Mouse (Mus musculus) erythroblast, embryonic 14.5 days (primary cell): ENCODE measurements around the gene Gm49342. TPM values are rescaled to one million over a fixed set of nuclear protein-coding genes. Genes with fewer than 3 reads are reported as not detected.
"Not testable (repeated sequence)": the region's sequence is repeated elsewhere in the genome, so short reads cannot be mapped to it uniquely, and the experiment has no call there.

Experiments
- H3K27me3 ChIP-seq: 2 replicates; pipeline ENCODE4 v1.6.1; 2012; ENCODE audit warnings: inconsistent platforms; ENCODE audit not compliant: control insufficient read depth
- H3K36me3 ChIP-seq: 2 replicates; pipeline ENCODE4 v1.6.1; 2012; ENCODE audit warnings: mild to moderate bottlenecking, inconsistent platforms; ENCODE audit not compliant: control insufficient read depth
- H3K4me1 ChIP-seq: 2 replicates; pipeline ENCODE4 v1.6.1; 2012; ENCODE audit warnings: inconsistent platforms; ENCODE audit not compliant: control insufficient read depth
- H3K4me3 ChIP-seq: replicated peaks from 2 replicates; pipeline ENCODE3; 2012; ENCODE audit warnings: moderate library complexity, mild to moderate bottlenecking, inconsistent platforms
- H3K9me3 ChIP-seq: 2 replicates; pipeline ENCODE4 v1.6.1; 2012; ENCODE audit warnings: low read length, inconsistent platforms, mixed read lengths; ENCODE audit not compliant: control insufficient read depth
- GATA1 ChIP-seq: IDR thresholded peaks from 2 replicates; pipeline ENCODE4 v1.6.1; 2012; ENCODE audit warnings: low read length, inconsistent platforms, mixed read lengths
- TAL1 ChIP-seq: IDR thresholded peaks from 3 replicates; pipeline ENCODE4 v1.6.1; 2012; ENCODE audit warnings: low read length, inconsistent platforms, mixed read lengths
- polyA plus RNA-seq: library from polyadenylated mRNA; stranded (reverse); fragments of >175 nt; gene quantifications from 2 replicates; pipeline ENCODE4 v1.2.3, GENCODE M21; 2012

The Gm49342 gene
- not detected in 2 replicates for polyA plus RNA-seq

GRCm38 (mm10) chr14:50943932-50944667, at the start of gene Gm49342:
Gene Gm49342, plus strand, starts transcription at chr14:50944517.
- H3K4me3 ChIP-seq, result peak within 1 kb of the TSS; percentile 66
- no peaks in the 10 kb centered on the region for H3K9me3 ChIP-seq
- TF ChIP-seq GATA1 (no peak), TAL1 (no peak)
- H3K4me1 ChIP-seq, result peaks cover 11% of the 10 kb centered on the region
- H3K27me3 ChIP-seq, result no peaks in the 10 kb centered on the region
- no peaks in the 10 kb centered on the region for H3K36me3 ChIP-seq

GRCm38 (mm10) chr14:50895407-50895806, 48.9 kb upstream of the Gm49342 start:
- Histone ChIP-seq H3K4me1 (peaks cover 2% of the 10 kb centered on the region), H3K4me3 (no peak overlapping the region), H3K36me3 (no peaks in the 10 kb centered on the region), H3K27me3 (peaks cover 33% of the 10 kb centered on the region), H3K9me3 (no peaks in the 10 kb centered on the region)
- TF ChIP-seq GATA1 (no peak), TAL1 (no peak)

- TF ChIP-seq TAL1 (no peak), GATA1 (no peak)
- Histone ChIP-seq H3K4me3 (peak overlapping the region; percentile 43), H3K36me3 (no peaks in the 10 kb centered on the region), H3K27me3 (peaks cover 33% of the 10 kb centered on the region), H3K9me3 (no peaks in the 10 kb centered on the region), H3K4me1 (peaks cover 2% of the 10 kb centered on the region)
Measured at GRCm38 (mm10) chr14:50895985-50896746, 48.2 kb upstream of the Gm49342 start.

GRCm38 (mm10) chr14:50896747-50897373, 47.5 kb upstream of the Gm49342 start:
- TF ChIP-seq TAL1, result no peak
- H3K27me3 ChIP-seq, result peaks cover 33% of the 10 kb centered on the region
- H3K4me3 ChIP-seq, result peak overlapping the region; percentile 43
- H3K36me3 ChIP-seq, result no peaks in the 10 kb centered on the region
- H3K4me1 ChIP-seq, result peaks cover 2% of the 10 kb centered on the region
- H3K9me3 ChIP-seq, result no peaks in the 10 kb centered on the region

GRCm38 (mm10) chr14:50897374-50897765, 46.9 kb upstream of the Gm49342 start, which contains the start of gene Klhl33:
Gene Klhl33, minus strand, starts transcription at chr14:50897507.
- H3K9me3 ChIP-seq, result no peaks in the 10 kb centered on the region
- TF ChIP-seq TAL1 (no peak), GATA1 (no peak)
- H3K4me1 ChIP-seq, result peaks cover 2% of the 10 kb centered on the region
- H3K27me3 ChIP-seq, result peaks cover 33% of the 10 kb centered on the region
- no peaks in the 10 kb centered on the region for H3K36me3 ChIP-seq
- H3K4me3 ChIP-seq, result peak within 1 kb of the TSS; percentile 43

- peaks cover 33% of the 10 kb centered on the region for H3K27me3 ChIP-seq
- H3K9me3 ChIP-seq, H3K4me3 ChIP-seq, H3K36me3 ChIP-seq, H3K4me1 ChIP-seq: not testable (repeated sequence)
Measured at GRCm38 (mm10) chr14:50897992-50898391, 46.3 kb upstream of the Gm49342 start.

GRCm38 (mm10) chr14:50903973-50904827, 40.1 kb upstream of the Gm49342 start:
- Histone ChIP-seq H3K4me3 (no peak overlapping the region), H3K27me3 (no peaks in the 10 kb centered on the region), H3K4me1 (no peaks in the 10 kb centered on the region), H3K9me3 (no peaks in the 10 kb centered on the region), H3K36me3 (no peaks in the 10 kb centered on the region)
- TF ChIP-seq TAL1, result no peak
- no peak for TF ChIP-seq GATA1

GRCm38 (mm10) chr14:50904828-50905129, 39.5 kb upstream of the Gm49342 start:
- TF ChIP-seq GATA1 (no peak), TAL1 (no peak)
- no peaks in the 10 kb centered on the region for H3K27me3 ChIP-seq
- no peaks in the 10 kb centered on the region for H3K4me1 ChIP-seq
- no peaks in the 10 kb centered on the region for H3K9me3 ChIP-seq
- no peaks in the 10 kb centered on the region for H3K36me3 ChIP-seq
- H3K4me3 ChIP-seq, result no peak overlapping the region

GRCm38 (mm10) chr14:50905327-50905726, 39.0 kb upstream of the Gm49342 start:
- H3K4me3 ChIP-seq, H3K27me3 ChIP-seq, H3K9me3 ChIP-seq, H3K36me3 ChIP-seq, H3K4me1 ChIP-seq: not testable (repeated sequence)
